Mouse (Mus musculus) heart, postnatal 36 days (tissue): Measurements from ENCODE around the gene Dnhd1. TPM values are rescaled to one million over a fixed set of nuclear protein-coding genes. Genes with fewer than 3 reads are reported as not detected.
"Not testable (repeated sequence)": the region's sequence is repeated elsewhere in the genome, so short reads cannot be mapped to it uniquely, and the experiment has no call there.

ENCODE experiments used
- DNase-seq, 2 experiments: peaks; one replicate each; pipeline ENCODE4 v3.0.0; 2021 to 2022
- intact Hi-C: fragments of 180-260 bp; cut with DNase I; formaldehyde crosslinking; loops from one replicate; pipeline ENCODE4 v1.15.1; 2025
- total RNA-seq, 2 experiments: library from RNA; stranded (reverse); gene quantifications; 2 replicates each; pipeline ENCODE4 v1.2.3; 2021

Dnhd1 gene
- total RNA-seq, 2 experiments from 2014 or later = 0.62 to 0.72 TPM

DNA sequence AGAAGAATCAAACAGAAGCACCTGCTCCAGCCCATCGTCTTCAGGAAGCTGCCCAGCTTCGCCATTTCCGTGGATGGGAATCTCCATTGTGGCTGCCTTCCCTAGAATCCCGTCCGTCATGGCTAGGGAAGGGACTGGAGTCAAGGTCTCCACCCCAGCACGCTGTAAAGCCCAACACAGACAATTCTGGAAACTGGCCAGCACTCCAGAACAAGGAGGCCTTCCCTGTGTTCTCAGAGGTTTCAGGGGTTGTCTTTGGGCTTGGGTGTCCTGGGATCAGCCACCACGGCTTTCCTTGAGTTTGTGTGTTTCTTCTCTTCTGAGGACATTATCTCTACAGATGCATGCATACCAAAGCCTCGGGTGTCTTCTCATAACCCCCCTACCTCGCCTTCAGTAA, 11.3 kb upstream of the Dnhd1 start:
- intact Hi-C loops = no loop called here
- no peak for DNase-seq

DNA sequence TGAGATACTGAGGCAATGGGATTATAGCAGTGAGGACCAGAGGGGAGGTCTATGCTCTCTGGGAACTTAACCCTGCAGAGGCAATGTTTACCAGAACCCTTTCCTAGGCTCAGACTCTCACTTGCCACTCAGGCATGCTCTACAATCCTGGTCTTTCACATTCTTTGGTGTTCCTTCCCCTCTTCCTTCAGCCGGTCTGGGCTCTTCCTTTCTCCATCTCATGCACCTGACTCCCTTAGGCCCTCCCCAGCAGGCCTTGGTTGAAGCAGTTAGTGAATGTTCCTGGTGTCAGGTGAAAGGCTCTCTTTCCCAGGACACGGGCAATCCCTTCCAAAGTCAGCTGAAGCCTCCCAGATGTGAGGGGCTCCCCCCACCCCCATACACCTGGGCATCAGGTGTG, 10.9 kb upstream of the Dnhd1 start, which contains the start of gene Timm10b:
Timm10b (plus strand) TSS at position 301 of the 400 bp plus-strand sequence.
- intact Hi-C loops = loop anchor here (2.0 kb wide), 3 partner anchors 85 to 171 kb away; partner anchors contain the start of genes Ilk, Mrpl17, Rrp8 and Smpd1
- DNase-seq = no peak

DNA sequence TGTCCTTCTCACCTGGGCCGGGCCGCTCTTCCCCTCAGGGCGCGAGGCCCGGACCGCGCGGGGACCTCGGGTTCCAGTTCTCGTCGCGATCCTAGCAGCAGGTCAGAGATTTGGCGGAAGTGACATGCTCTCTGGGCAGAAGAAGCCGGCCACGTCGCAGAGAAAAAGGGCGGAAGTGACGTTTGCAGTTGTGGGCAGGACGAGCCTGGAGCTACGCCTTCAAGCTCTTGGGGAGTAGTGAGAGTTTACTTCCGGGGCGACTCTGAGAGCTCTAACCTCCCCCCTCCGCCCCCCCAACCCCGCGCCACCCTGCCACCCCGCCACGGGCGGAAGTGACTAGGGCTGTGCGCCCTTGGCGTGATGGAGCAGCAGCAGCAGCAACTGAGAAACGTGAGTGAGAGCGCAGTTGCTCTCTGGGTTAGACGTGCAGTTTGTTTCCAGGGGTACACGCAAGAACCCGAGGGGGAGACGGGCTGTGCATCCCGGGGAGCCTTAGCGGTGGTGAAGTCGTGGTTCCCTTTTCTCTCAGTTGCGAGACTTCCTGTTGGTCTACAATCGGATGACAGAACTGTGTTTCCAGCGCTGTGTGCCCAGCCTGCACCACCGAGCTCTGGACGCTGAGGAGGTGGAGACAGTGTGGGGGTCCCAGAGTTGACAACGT, 10.3 kb upstream of the Dnhd1 start, which contains the start of the genes Arfip2 and Gm45799:
Arfip2 (minus strand) TSS at position 184 of the 661 bp plus-strand sequence.
Gm45799 (plus strand) TSS at position 320 of the 661 bp plus-strand sequence.
- intact Hi-C loops = loop anchor here (2.0 kb wide), 3 partner anchors 86 to 170 kb away; partner anchors contain the start of genes Ilk, Mrpl17, Rrp8 and Smpd1
- DNase-seq = peak; percentile 95

DNA sequence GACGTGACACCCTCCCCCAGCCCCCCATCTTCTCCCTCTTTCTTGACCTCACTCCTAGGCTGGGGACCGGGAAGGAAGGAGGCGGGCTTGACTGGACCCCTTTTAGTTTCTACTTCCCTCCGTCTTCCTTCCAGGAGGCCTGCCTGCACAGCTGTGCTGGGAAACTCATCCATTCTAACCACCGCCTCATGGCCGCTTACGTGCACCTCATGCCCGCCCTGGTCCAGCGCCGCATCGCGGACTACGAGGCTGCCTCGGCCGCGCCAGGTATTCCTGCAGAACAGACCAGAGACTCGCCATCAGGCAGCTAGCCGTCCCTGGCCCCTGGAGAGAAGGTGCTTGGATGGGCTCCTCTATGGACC, 9.8 kb upstream of the Dnhd1 start:
- DNase-seq = peak in 1 of 2 experiments; percentile 32

DNA sequence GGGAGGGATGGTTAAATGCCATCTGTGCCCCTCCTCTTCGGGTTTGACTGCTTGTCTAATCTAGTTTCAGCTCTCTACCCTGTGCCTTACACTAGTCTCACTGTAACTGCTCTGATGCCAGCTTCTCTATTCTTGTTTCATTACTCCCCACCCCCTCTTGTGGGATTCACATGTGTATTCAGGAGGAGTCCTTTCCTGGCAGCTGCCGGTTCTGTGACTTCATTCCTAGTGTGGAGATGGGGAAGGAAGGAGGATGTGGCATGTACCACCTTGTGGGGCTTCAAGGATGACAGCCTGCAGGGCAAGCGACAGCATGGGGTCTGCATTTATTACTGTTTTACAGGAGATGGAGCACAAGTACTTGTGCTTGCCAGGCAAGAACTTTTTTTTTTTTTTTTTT, 8.7 kb upstream of the Dnhd1 start:
- intact Hi-C loops = loop anchor here (2.0 kb wide), 3 partner anchors 87 to 169 kb away; partner anchors contain the start of genes Ilk, Mrpl17, Rrp8 and Smpd1
- no peak for DNase-seq

More for the DNA sequence above, 9.8 kb upstream of the Dnhd1 start:
- intact Hi-C loops = loop anchor here (2.0 kb wide), 3 partner anchors 86 to 170 kb away; partner anchors contain the start of genes Ilk, Mrpl17, Rrp8 and Smpd1

DNA sequence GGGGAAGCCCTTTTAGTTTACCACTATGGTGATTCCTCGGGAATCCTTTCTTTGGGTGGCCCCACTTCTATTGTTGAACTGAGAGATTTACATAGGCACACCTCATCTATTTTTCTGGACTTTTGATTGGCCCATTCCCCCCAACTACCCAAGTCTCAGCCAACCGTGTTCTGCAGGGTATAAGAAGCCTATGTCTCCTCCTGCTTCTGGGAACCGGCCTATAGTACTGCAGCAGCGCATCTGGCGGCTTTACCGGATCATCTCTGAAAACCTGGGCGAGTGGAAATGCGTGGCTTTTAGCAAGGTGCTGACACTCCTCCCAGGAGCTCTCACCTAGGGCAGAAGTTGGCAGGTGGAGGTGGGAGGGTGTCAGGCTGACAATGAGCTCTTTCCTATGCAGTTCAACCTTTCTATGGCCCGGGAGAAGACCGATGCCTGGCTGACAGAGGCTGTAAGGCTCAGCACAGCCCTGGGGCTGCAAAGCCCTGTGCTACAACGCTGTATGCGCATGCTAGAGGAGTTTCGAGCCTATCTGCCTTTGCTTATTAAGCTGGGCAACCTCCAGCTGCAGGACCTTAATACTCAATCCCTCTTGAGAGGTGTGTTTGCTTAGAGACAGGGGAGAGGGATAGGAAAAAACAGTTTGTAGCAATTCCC, 35.0 kb downstream of the Dnhd1 start:
- intact Hi-C loops = no loop called here
- no peak for DNase-seq

DNA sequence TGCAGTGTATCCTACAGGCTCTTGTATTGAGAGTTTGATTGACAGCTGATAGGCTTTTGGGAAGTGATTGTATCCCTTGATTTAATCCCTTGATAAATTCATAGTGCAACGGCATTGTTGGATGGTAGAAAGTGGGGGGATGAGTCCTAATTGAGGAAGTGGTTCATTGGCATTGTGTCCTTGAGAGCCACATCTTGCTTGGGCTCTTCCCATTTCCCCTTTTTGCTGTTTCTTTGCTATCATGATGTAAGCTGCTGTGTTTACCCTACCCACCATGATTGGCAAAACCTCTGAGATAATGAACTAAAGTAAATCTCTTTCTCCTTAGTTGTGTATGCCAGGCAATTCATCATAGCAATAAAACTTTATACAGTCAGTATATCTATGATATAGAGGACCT, 40.2 kb downstream of the Dnhd1 start:
- no peak for DNase-seq
- intact Hi-C loops = no loop called here

DNA sequence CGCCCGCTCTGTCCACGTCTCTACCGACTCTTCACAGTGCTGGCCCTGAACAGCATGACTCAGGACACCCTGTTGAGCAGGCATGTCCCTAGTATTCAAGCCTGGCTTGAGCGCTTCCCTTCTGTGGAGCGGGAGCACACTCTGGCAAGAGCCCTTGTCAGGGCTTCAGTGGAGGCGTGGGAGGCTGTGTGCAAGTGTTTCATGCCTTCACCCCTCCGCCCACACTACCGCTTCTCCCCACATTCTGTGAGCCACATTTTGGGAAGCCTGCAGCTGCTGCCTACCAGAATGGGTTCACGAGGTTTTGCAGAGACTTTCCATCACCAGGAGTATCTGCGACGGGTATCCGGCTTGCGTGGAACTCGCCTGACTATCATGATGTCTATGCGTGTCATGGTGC, 52.6 kb downstream of the Dnhd1 start:
- intact Hi-C loops = no loop called here

DNA sequence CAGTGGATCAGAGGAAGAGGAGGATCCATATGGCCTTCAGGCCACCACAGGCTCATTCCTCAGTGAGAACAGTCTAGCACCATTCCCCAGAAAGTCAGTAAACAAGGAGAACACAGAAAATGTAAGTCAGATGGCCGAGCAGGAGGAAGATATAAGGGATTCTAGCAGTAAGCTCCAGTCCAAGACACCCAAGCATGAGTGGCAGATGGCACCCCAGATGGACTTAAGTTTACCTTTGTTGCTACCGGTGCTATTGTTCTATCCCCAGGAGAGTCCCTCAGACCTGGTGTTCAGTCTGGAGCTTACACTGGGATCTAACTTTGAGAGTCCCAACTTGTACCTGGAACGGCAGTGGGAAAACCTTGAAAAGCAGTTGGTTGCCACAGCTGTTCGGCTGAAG, 53.2 kb downstream of the Dnhd1 start:
- intact Hi-C loops = no loop called here
- no peak for DNase-seq

More for the DNA sequence above, 52.6 kb downstream of the Dnhd1 start:
- no peak for DNase-seq

DNA sequence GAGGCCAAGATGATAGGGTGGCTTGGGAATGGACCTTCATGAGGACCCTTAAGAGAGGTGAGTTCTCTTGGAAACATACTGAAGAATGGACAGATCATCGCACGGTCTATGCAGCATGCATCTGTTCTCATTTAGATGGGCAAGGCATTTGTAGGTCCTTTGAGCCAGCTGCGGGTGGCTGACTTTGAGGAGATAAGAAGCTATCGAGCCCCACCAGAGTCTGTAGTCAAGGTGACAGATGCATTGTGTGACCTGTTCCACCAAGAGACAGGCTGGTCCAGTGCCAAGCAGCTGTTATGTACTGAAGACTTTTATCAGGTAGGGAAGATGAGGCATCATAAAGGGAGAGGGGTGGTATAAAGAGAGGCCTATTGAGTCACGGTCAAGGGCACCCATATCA, 58.1 kb downstream of the Dnhd1 start:
- intact Hi-C loops = no loop called here
- no peak for DNase-seq

DNA sequence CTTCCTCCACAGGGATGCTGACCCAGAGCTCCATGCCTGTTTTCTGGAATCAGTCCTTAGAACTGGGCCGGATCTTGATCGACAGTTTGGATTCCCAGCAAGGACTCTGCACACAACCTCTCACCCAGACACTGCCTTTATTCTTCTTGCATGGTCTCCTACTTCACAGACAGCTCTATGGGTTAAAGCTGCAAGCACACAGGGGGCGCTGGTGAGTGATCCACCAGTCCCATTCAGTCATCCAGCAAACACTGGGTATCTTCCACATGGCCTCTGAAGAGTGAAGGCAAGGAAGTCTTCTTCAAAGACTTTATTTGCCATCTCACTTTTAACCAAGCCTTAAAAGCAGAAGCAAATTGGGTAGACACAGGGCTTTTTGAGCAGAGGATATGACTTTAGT, 64.7 kb downstream of the Dnhd1 start:
- intact Hi-C loops = no loop called here
- no peak for DNase-seq

DNA sequence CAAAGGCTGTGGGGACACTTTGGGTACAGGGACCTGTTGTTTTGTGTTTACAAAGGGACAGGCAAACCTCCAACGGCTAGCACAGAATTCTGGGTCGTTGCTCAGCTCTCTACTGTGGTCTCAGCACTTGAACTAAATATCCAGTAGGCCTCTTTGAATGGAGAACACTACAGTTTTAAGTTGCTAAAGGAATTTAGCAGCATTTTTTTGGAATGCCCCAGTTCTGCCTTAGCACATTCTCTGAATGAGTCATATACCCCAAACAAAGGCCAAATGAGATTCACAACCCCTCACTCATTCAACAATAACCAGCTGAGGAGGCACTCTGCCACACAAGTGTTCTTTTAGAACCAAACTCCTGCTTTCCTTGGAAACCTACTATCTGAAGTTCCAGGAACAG, 71.3 kb downstream of the Dnhd1 start:
- intact Hi-C loops = no loop called here
- no peak for DNase-seq

DNA sequence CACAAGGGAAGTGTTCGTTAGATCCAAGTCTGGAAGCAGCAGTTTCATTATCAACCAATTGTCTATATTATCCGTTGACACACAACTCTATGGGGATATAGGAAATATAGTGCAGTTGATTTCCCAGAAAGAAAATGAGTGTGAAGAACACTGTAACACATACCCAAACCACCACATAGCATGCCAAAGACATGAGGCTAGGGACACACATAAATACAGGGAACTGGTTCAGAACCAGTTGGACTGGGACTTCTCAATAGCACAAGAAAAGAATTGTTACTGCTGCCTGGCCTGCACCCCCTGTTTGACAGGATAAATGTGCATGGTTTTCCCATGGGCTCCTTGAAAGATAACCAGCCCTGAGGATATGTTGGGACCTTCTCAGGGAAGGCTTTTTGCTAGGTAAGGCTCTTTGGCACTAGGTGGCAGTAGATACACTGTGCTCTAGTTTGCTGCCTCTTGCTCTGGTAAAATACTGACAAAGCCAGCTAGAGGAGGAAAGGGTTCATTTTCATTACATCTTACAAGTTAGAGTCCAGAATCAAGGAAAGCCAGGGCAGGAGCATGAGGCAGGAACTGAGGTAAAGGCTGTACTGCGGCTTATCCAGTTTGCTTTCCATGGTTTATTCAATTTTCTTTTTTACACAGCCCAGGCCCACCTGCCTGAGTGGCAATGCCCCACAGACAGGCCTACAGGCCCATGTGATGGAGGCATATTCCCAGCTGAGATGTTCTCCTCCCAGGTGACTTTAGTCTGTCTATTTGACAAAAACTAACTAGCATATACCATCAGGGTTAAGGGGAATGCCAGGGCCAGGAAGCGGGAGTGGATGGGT, 75.7 kb downstream of the Dnhd1 start:
- peak; percentile 35 to 46 for DNase-seq
- intact Hi-C loops = loop anchor here (1.0 to 2.0 kb wide), 2 partner anchors 84 to 92 kb away; partner anchors contain the start of gene Mrpl17

DNA sequence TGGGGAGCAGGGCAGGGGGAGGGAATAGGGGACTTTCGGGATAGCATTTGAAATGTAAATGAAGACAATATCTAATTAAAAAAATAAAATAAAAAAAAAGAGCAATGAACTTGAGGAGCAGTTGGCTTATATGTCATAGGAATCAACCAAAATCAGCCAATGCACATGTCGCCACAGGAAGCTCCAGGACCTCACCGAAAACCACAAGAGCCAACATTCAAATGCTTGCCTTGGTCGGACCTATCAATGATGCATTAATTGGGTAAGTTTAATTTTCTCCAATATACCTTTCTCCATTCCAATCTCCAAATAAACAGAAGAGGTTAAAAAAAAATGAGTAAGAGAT, 76.3 kb downstream of the Dnhd1 start:
- intact Hi-C loops = loop anchor here (1.0 to 2.0 kb wide), 2 partner anchors 84 to 91 kb away; partner anchors contain the start of gene Mrpl17
- DNase-seq = no peak

DNA sequence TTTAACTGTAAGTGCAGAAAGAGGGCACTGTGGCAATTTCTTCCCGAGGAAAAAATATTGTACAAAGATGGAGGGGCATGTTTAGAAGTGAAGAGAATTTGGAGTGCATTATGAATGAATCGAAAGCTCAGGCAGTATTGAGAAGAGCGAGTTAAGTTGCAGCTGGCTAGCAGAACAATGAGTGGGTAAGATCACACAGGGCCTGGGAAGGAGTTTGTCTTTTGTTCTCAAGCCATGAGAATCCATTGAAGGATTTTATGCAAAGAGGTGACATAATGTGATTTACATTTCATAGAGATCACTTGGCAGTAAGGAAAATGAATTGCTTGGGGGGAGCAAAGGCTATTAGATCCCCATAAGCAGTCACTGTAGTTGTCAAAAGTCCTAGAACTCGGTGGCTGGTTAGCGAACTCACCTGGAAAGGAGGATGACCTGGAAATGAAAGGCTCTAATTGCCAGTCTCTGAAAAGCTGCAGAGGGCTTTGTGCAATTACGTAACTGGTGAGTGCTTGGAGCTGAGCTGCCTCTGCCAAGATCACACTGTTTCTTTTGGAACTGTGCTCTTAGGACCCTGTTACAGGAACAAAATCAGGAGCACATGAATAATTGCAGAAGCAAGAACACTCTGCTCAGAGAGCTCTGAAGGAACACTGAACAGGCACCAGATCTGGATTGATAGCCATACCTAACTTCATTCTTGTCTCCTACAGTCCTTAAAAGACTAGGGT, 78.2 kb downstream of the Dnhd1 start:
- intact Hi-C loops = no loop called here
- no peak for DNase-seq

DNA sequence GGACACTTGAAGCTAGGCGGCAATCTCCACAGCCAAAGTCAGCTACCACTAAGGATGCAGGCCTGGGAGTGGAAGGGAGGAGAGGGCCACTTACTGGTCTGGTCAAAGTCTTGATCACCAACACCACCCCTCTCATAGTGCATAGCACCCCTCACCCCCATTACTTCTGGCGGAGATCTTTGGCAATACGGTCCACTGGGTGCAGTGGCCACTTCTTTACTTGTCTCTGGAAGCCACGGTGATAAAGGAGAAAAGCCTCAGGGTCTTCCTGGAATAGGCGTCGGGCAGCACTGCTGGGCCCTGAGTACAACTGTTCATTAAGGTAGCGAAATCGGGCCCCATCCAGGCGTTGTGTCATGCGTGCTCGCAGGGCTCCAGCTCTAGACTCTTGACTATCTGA, 83.2 kb downstream of the Dnhd1 start:
- intact Hi-C loops = loop anchor here (5.0 kb wide), 1 partner anchor 182 kb away; the partner anchor contains the start of gene Smpd1
- DNase-seq = no peak

DNA sequence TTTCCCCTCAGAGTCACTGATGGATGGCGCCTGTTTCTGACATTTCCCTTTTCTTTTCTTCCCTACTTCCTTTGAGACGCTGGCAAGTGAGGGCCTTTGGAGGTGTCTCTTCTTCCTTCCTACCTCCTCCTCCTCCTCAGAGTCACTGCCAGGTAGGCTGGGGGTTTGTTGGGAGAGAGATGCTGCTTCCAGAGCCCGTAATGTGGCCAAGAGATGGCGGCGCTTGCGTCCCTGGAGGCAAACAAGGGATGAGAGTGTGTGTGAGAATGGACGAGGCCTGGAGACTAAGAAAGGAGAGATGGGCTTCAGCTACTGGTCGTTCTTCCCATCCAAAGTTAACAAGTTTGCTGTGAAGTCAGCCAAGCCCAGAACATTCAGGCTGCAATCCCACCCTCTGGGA, 84.2 kb downstream of the Dnhd1 start:
- no peak for DNase-seq
- intact Hi-C loops = loop anchor here (5.0 kb wide), 1 partner anchor 183 kb away; the partner anchor contains the start of gene Smpd1

DNA sequence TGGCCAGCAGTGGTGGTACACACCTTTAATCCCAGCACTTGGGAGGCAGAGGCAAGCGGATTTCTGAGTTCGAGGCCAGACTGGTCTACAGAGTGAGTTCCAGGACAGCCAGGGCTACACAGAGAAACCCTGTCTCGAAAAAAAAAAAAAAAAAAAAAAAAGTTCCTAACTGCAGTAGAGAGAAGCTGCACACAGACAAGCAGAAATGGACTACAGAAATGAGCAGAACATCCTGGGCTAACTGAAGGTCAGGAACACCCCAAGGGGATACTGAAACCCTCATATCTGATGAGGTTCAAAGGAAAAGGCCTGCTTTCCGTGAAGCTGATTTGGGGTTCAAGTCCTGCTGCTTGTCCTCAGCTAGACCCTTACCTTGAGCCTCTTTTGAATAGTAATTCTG, 84.8 kb downstream of the Dnhd1 start:
- DNase-seq, intact Hi-C loops: not testable (repeated sequence)

DNA sequence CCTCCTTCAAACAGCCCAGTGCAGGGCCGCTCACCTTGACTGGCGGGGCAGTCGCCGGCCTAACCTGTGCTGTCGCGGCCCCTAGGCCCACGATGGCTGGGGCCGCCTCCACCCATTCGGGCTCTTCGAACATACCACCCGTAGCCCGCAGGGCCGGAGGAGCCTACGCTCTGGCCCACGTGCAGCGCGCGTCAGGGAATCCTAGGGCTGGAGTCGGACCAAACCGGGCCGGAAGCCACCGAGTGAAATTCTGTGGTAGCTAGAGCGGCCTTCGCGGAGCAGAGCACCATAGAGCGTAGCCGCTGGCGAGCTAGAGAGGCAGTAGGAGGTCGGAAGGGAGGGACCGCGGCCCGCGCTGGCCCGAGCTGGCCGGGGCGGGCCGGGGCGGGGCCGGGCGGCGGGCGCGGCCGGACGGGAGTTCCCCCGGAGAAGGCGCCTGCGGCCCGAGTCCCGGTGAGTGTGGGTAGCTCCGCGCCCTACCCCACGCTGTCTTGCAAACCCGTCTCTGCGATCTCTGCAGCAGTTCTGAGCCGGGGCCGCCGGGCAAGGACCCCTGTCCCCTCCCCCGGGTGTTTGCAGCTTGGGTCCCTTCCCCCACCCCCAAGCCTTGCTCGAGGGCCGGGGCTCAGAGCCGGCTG, 85.8 kb downstream of the Dnhd1 start, which contains the start of gene Ilk:
Ilk (plus strand) TSS at position 329 of the 638 bp plus-strand sequence.
- peak; percentile 92 to 94 for DNase-seq
- intact Hi-C loops = loop anchor here (2.0 kb wide), 2 partner anchors 74 to 96 kb away; partner anchors contain the start of genes Arfip2, Gm45799, Mrpl17 and Timm10b
